Mouse (Mus musculus): ENCODE measurements at regions not wholly inside any gene's neighbourhood (a gene's known extent, or its start where the extent isn't known, plus 50 kb on each side); places are given as distances from the start of the nearest gene placed in this dataset.

GRCm38 (mm10) chr15:63704636-63705035, 140.3 kb downstream of the Gsdmc2 start:
- TF ChIP-seq POLR2A (IDR thresholded peaks at IDR 0.05; ENCODE audit: low read depth, low read length): no peak
- Histone ChIP-seq H3K27ac (ENCODE audit: insufficient read depth, low read depth, low read length) (no peak overlapping the region), H3K4me3 (ENCODE audit: low read depth, low read length) (no peak overlapping the region), H3K4me1 (ENCODE audit: control insufficient read depth, insufficient read depth, insufficient read length, low read length) (no peaks in the 10 kb centered on the region; the same call in 1 of the 2 replicates), H3K36me3 (ENCODE audit: control insufficient read depth, insufficient read depth, low read length) (no peaks in the 10 kb centered on the region), H3K27me3 (ENCODE audit: control insufficient read depth, insufficient read depth, low read length) (no peaks in the 10 kb centered on the region)
- 80% methylated on average over 8 of the region's 8 CpGs for WGBS

DNA sequence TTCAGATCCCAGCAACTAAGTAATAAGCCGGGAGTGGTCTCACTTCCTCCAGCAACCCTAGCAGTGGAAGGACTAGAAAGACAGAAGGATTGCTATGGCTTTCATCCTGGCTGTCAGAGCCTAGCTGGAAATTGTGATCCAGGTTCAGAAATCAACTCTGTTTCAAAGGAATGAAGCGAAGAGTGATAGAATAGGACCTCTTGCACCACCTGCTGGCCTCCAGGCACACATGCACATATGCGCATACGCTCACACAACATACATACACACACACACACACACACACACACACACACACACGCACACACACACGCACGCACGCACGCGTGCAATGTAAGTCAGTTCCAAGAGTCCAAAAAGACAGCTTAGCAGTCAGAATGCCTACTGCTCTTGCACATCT, 147.1 kb downstream of the Gsdmc2 start:
- no peak for TF ChIP-seq CTCF (IDR thresholded peaks at IDR 0.05; ENCODE audit: extremely low read depth, insufficient read length, insufficient replicate concordance, low read depth, low read length)
- TF ChIP-seq POLR2A (IDR thresholded peaks at IDR 0.05; ENCODE audit: low read depth, low read length): no peak
- H3K27ac ChIP-seq (ENCODE audit: insufficient read depth, low read depth, low read length): no peak overlapping the region
- no peaks in the 10 kb centered on the region for H3K36me3 ChIP-seq (ENCODE audit: control insufficient read depth, insufficient read depth, low read length)
- no peaks in the 10 kb centered on the region; the same call in 1 of the 2 replicates for H3K27me3 ChIP-seq (ENCODE audit: control insufficient read depth, insufficient read depth, low read length)
- 97% methylated on average over 10 of the region's 10 CpGs for WGBS
- H3K4me3 ChIP-seq (ENCODE audit: low read depth, low read length): no peak overlapping the region
- no peaks in the 10 kb centered on the region for H3K4me1 ChIP-seq (ENCODE audit: control insufficient read depth, insufficient read depth, insufficient read length, low read length)

DNA sequence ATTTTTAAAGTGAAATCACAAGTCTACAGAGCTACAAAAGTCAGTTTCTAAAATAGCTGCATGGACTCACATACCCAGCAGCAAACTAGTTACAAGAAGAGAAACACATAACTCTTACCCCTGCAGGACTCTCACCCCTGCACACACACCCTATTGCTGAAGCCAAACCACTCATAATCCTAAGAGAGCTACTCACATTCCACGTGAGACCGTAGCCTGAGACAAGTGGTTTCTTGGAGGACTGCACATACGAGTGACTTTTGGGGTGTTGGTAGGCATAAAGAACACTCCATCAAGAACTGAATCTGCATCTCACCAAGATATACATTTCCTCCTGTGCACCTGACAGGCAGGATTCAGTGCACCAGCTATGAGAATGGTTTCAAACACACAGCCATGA, 150.8 kb downstream of the Gsdmc2 start:
- H3K4me1 ChIP-seq (ENCODE audit: control insufficient read depth, insufficient read depth, insufficient read length, low read length): no peaks in the 10 kb centered on the region

DNA sequence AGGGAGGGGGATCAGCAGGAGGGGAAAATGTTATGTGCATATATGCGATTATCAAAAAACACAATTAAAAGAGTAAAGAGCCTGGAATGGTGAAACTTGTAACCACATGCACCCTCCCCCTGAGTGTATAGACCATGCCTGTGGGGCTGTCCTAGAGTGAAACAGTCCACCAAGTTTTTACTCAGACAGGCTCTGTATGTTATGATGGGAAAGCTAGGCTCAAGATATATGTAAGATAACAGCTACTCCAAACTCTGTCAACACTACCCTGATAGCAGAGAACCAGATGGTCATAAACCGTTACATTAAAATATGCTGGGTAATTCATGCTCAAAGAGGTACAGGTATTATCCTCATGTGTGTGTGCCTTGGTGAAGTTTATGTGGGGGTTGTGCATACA, 151.4 kb downstream of the Gsdmc2 start:
- TF ChIP-seq POLR2A (IDR thresholded peaks at IDR 0.05; ENCODE audit: low read depth, low read length) (no peak), CTCF (IDR thresholded peaks at IDR 0.05; ENCODE audit: extremely low read depth, insufficient read length, insufficient replicate concordance, low read depth, low read length) (no peak)
- 71% methylated on average over 2 of the region's 2 CpGs for WGBS
- H3K36me3 ChIP-seq (ENCODE audit: control insufficient read depth, insufficient read depth, low read length): no peaks in the 10 kb centered on the region
- no peak overlapping the region for H3K4me3 ChIP-seq (ENCODE audit: low read depth, low read length)
- no peak overlapping the region for H3K27ac ChIP-seq (ENCODE audit: insufficient read depth, low read depth, low read length)
- H3K27me3 ChIP-seq (ENCODE audit: control insufficient read depth, insufficient read depth, low read length): no peaks in the 10 kb centered on the region; the same call in 1 of the 2 replicates
- H3K4me1 ChIP-seq (ENCODE audit: control insufficient read depth, insufficient read depth, insufficient read length, low read length): no peaks in the 10 kb centered on the region

More for the DNA sequence above, 150.8 kb downstream of the Gsdmc2 start:
- TF ChIP-seq CTCF (IDR thresholded peaks at IDR 0.05; ENCODE audit: extremely low read depth, insufficient read length, insufficient replicate concordance, low read depth, low read length) (no peak), POLR2A (IDR thresholded peaks at IDR 0.05; ENCODE audit: low read depth, low read length) (no peak)
- Histone ChIP-seq H3K27ac (ENCODE audit: insufficient read depth, low read depth, low read length) (no peak overlapping the region), H3K36me3 (ENCODE audit: control insufficient read depth, insufficient read depth, low read length) (no peaks in the 10 kb centered on the region), H3K27me3 (ENCODE audit: control insufficient read depth, insufficient read depth, low read length) (no peaks in the 10 kb centered on the region; the same call in 1 of the 2 replicates), H3K4me3 (ENCODE audit: low read depth, low read length) (no peak overlapping the region)
- 79% methylated on average over 3 of the region's 3 CpGs for WGBS

- Histone ChIP-seq H3K4me3 (ENCODE audit: low read depth, low read length) (no peak overlapping the region), H3K36me3 (ENCODE audit: control insufficient read depth, insufficient read depth, low read length) (no peaks in the 10 kb centered on the region), H3K4me1 (ENCODE audit: control insufficient read depth, insufficient read depth, insufficient read length, low read length) (no peaks in the 10 kb centered on the region), H3K27ac (ENCODE audit: insufficient read depth, low read depth, low read length) (no peak overlapping the region), H3K27me3 (ENCODE audit: control insufficient read depth, insufficient read depth, low read length) (no peaks in the 10 kb centered on the region; the same call in 1 of the 2 replicates)
- WGBS: 88% methylated on average over 9 of the region's 9 CpGs
- TF ChIP-seq CTCF (IDR thresholded peaks at IDR 0.05; ENCODE audit: extremely low read depth, insufficient read length, insufficient replicate concordance, low read depth, low read length) (no peak), POLR2A (IDR thresholded peaks at IDR 0.05; ENCODE audit: low read depth, low read length) (no peak)
Observed at GRCm38 (mm10) chr15:63692491-63693295, 152.3 kb downstream of the Gsdmc2 start.

GRCm38 (mm10) chr15:63689788-63690575, 155.0 kb downstream of the Gsdmc2 start:
- no peak for TF ChIP-seq CTCF (IDR thresholded peaks at IDR 0.05; ENCODE audit: extremely low read depth, insufficient read length, insufficient replicate concordance, low read depth, low read length)
- no peak for TF ChIP-seq POLR2A (IDR thresholded peaks at IDR 0.05; ENCODE audit: low read depth, low read length)
- no peak overlapping the region for H3K4me3 ChIP-seq (ENCODE audit: low read depth, low read length)
- H3K27me3 ChIP-seq (ENCODE audit: control insufficient read depth, insufficient read depth, low read length): no peaks in the 10 kb centered on the region; the same call in 1 of the 2 replicates
- no peaks in the 10 kb centered on the region for H3K36me3 ChIP-seq (ENCODE audit: control insufficient read depth, insufficient read depth, low read length)
- 87% methylated on average over 5 of the region's 5 CpGs for WGBS
- no peaks in the 10 kb centered on the region for H3K4me1 ChIP-seq (ENCODE audit: control insufficient read depth, insufficient read depth, insufficient read length, low read length)
- H3K27ac ChIP-seq (ENCODE audit: insufficient read depth, low read depth, low read length): no peak overlapping the region

- Histone ChIP-seq H3K4me1 (ENCODE audit: control insufficient read depth, insufficient read depth, insufficient read length, low read length) (no peaks in the 10 kb centered on the region; the same call in 1 of the 2 replicates), H3K27ac (ENCODE audit: insufficient read depth, low read depth, low read length) (no peak overlapping the region), H3K36me3 (ENCODE audit: control insufficient read depth, insufficient read depth, low read length) (no peaks in the 10 kb centered on the region), H3K27me3 (ENCODE audit: control insufficient read depth, insufficient read depth, low read length) (no peaks in the 10 kb centered on the region), H3K4me3 (ENCODE audit: low read depth, low read length) (no peak overlapping the region)
- WGBS: 96% methylated on average over 1 of the region's 1 CpGs
- TF ChIP-seq CTCF (IDR thresholded peaks at IDR 0.05; ENCODE audit: extremely low read depth, insufficient read length, insufficient replicate concordance, low read depth, low read length) (no peak), POLR2A (IDR thresholded peaks at IDR 0.05; ENCODE audit: low read depth, low read length) (no peak)
Observed at GRCm38 (mm10) chr15:63687852-63688251, 157.1 kb downstream of the Gsdmc2 start.

Measured in small intestine, adult 2 months (tissue).